Mouse (Mus musculus): ENCODE data around the gene Mucl3. TPM values are rescaled to one million over a fixed set of nuclear protein-coding genes. Genes with fewer than 3 reads are reported as not detected.

Gene Mucl3
- 0.29 and 0.62 TPM in 2 replicates for polyA plus RNA-seq (2014; fragmentation: Nextera tagmentation; extraction: Ambion mirVana)

DNA sequence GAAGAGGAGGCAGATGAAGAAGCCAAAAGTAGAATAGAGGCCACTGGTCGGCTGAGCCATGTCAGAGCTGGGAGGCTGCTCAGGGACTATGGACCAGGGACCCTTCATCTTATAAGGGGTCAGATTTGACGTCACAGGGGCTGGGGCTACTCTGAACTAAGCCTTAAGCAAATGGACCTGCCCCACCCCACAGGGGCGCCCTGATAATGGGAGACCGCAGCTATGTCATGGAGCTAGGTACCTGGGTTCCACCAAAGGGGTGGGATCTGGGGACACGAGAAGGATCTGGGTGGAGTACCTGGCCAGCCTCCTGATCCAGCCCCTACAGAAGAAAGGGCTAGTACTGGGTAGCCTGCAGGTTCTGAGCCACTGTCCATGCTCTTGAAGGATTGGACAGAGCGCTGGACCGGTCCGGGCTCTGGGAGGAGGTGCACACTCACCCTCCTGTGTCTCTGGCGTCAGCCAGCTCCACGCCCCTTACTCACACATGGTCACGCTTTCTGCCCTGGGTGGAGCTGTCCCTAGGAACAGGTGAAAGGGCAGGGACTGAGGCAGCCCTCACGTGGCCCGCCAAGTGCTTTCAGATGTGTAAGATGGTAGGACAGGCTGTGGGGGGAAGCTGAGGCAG is at the start of gene Mucl3:
Gene Mucl3, minus strand, starts transcription at position 87 of the 628 bp plus-strand sequence.
- no peak within 1 kb of the TSS for H3K4me2 ChIP-seq
- no peak within 1 kb of the TSS for H3K4me3 ChIP-seq (ENCODE audit: low read depth, low read length)
- ATAC-seq (replicated peaks; ENCODE audit: insufficient number of reproducible peaks, low FRiP score, low TSS enrichment) = no peak
- no peaks in the 10 kb centered on the region for H3K9me3 ChIP-seq (replicated peaks; ENCODE audit: control insufficient read depth, low read length)
- no peak within 1 kb of the TSS for H3K9ac ChIP-seq (ENCODE audit: low read depth, low read length)
- H3K27ac ChIP-seq (ENCODE audit: low read depth, low read length) = no peak within 1 kb of the TSS
- no peaks in the 10 kb centered on the region for H3K36me3 ChIP-seq (ENCODE audit: control insufficient read depth, insufficient read depth, low read length)
- 67% methylated on average over 13 of the region's 13 CpGs for WGBS (ENCODE audit: insufficient replicate concordance)
- H3K4me1 ChIP-seq (ENCODE audit: control insufficient read depth, insufficient read depth, low read length) = 0 out of 2 replicates have a peak, but pooled peaks cover 6% of the 10 kb centered on the region
- H3K27me3 ChIP-seq (ENCODE audit: control insufficient read depth, insufficient read depth, low read length) = peaks cover 19% of the 10 kb centered on the region

DNA sequence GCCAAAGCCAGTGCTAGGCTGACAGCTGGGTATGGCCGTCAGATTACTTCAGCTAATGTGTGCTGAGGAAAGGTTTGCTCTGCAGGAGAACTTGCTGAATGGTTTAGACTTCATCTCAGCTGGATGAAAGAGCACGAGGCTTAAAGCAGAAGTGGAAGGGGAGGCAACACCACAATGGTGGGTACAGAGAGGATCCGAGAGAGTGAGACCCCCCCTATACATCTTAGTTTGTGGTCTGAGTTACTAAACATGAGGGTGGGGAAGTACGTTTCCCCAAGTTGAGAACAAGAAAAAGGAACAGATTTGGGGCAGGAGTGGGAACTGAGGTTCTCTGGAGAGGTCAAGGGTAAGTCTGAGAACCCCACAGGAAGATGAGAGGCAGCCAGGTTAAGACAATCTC is 48.9 kb upstream of the Mucl3 start:
- ATAC-seq (replicated peaks; ENCODE audit: insufficient number of reproducible peaks, low FRiP score, low TSS enrichment) = no peak
- Histone ChIP-seq H3K9ac (ENCODE audit: low read depth, low read length) (no peak overlapping the region), H3K4me2 (no peak overlapping the region), H3K27ac (ENCODE audit: low read depth, low read length) (no peak overlapping the region), H3K4me3 (ENCODE audit: low read depth, low read length) (no peak overlapping the region), H3K4me1 (ENCODE audit: control insufficient read depth, insufficient read depth, low read length) (peaks cover 7% of the 10 kb centered on the region), H3K27me3 (ENCODE audit: control insufficient read depth, insufficient read depth, low read length) (no peaks in the 10 kb centered on the region; the same call in 1 of the 2 replicates), H3K36me3 (ENCODE audit: control insufficient read depth, insufficient read depth, low read length) (peaks cover 48% of the 10 kb centered on the region), H3K9me3 (replicated peaks; ENCODE audit: control insufficient read depth, low read length) (no peaks in the 10 kb centered on the region; the same call in 1 of the 2 replicates)
- 77% methylated on average over 4 of the region's 4 CpGs for WGBS (ENCODE audit: insufficient replicate concordance)

GRCm38 (mm10) chr17:35691811-35692210 is 48.3 kb upstream of the Mucl3 start:
- H3K4me1 ChIP-seq (ENCODE audit: control insufficient read depth, insufficient read depth, low read length) = 0 out of 2 replicates have a peak, but pooled peaks cover 1% of the 10 kb centered on the region
- no peak overlapping the region for H3K27ac ChIP-seq (ENCODE audit: low read depth, low read length)
- H3K4me3 ChIP-seq (ENCODE audit: low read depth, low read length) = no peak overlapping the region
- peaks cover 53% of the 10 kb centered on the region for H3K36me3 ChIP-seq (ENCODE audit: control insufficient read depth, insufficient read depth, low read length)
- H3K9me3 ChIP-seq (replicated peaks; ENCODE audit: control insufficient read depth, low read length) = no peaks in the 10 kb centered on the region; the same call in 1 of the 2 replicates
- WGBS (ENCODE audit: insufficient replicate concordance) = 67% methylated on average over 4 of the region's 4 CpGs
- H3K27me3 ChIP-seq (ENCODE audit: control insufficient read depth, insufficient read depth, low read length) = peaks cover 3% of the 10 kb centered on the region; the same call in 1 of the 2 replicates
- no peak overlapping the region for H3K9ac ChIP-seq (ENCODE audit: low read depth, low read length)
- ATAC-seq (replicated peaks; ENCODE audit: insufficient number of reproducible peaks, low FRiP score, low TSS enrichment) = no peak
- no peak overlapping the region for H3K4me2 ChIP-seq

- peaks cover 56% of the 10 kb centered on the region for H3K36me3 ChIP-seq (ENCODE audit: control insufficient read depth, insufficient read depth, low read length)
- ATAC-seq (replicated peaks; ENCODE audit: insufficient number of reproducible peaks, low FRiP score, low TSS enrichment) = no peak
- H3K9ac ChIP-seq (ENCODE audit: low read depth, low read length) = no peak overlapping the region
- H3K4me3 ChIP-seq (ENCODE audit: low read depth, low read length) = no peak overlapping the region
- no peaks in the 10 kb centered on the region for H3K9me3 ChIP-seq (replicated peaks; ENCODE audit: control insufficient read depth, low read length)
- H3K4me2 ChIP-seq = no peak overlapping the region
- peaks cover 3% of the 10 kb centered on the region; the same call in 1 of the 2 replicates for H3K27me3 ChIP-seq (ENCODE audit: control insufficient read depth, insufficient read depth, low read length)
- H3K4me1 ChIP-seq (ENCODE audit: control insufficient read depth, insufficient read depth, low read length) = no peaks in the 10 kb centered on the region
- 85% methylated on average over 18 of the region's 18 CpGs for WGBS (ENCODE audit: insufficient replicate concordance)
- no peak overlapping the region for H3K27ac ChIP-seq (ENCODE audit: low read depth, low read length)
Observed at GRCm38 (mm10) chr17:35689936-35690645, 46.6 kb upstream of the Mucl3 start.

- Histone ChIP-seq H3K4me3 (ENCODE audit: low read depth, low read length) (no peak overlapping the region), H3K27me3 (ENCODE audit: control insufficient read depth, insufficient read depth, low read length) (peaks cover 3% of the 10 kb centered on the region; the same call in 1 of the 2 replicates), H3K36me3 (ENCODE audit: control insufficient read depth, insufficient read depth, low read length) (peaks cover 60% of the 10 kb centered on the region), H3K4me2 (no peak overlapping the region), H3K27ac (ENCODE audit: low read depth, low read length) (no peak overlapping the region), H3K9me3 (replicated peaks; ENCODE audit: control insufficient read depth, low read length) (no peaks in the 10 kb centered on the region), H3K9ac (ENCODE audit: low read depth, low read length) (no peak overlapping the region), H3K4me1 (ENCODE audit: control insufficient read depth, insufficient read depth, low read length) (no peaks in the 10 kb centered on the region)
- no peak for ATAC-seq (replicated peaks; ENCODE audit: insufficient number of reproducible peaks, low FRiP score, low TSS enrichment)
- WGBS (ENCODE audit: insufficient replicate concordance) = 78% methylated on average over 25 of the region's 25 CpGs
Observed at GRCm38 (mm10) chr17:35688347-35689175, 45.1 kb upstream of the Mucl3 start.

GRCm38 (mm10) chr17:35685061-35685460 is 41.6 kb upstream of the Mucl3 start:
- Histone ChIP-seq H3K4me1 (ENCODE audit: control insufficient read depth, insufficient read depth, low read length) (no peaks in the 10 kb centered on the region), H3K27ac (ENCODE audit: low read depth, low read length) (no peak overlapping the region), H3K36me3 (ENCODE audit: control insufficient read depth, insufficient read depth, low read length) (peaks cover 51% of the 10 kb centered on the region), H3K27me3 (ENCODE audit: control insufficient read depth, insufficient read depth, low read length) (peaks cover 3% of the 10 kb centered on the region; the same call in 1 of the 2 replicates), H3K9me3 (replicated peaks; ENCODE audit: control insufficient read depth, low read length) (no peaks in the 10 kb centered on the region), H3K4me2 (no peak overlapping the region), H3K9ac (ENCODE audit: low read depth, low read length) (no peak overlapping the region), H3K4me3 (ENCODE audit: low read depth, low read length) (no peak overlapping the region)
- ATAC-seq (replicated peaks; ENCODE audit: insufficient number of reproducible peaks, low FRiP score, low TSS enrichment) = no peak
- WGBS (ENCODE audit: insufficient replicate concordance) = 66% methylated on average over 9 of the region's 9 CpGs

- Histone ChIP-seq H3K4me2 (no peak overlapping the region), H3K4me3 (ENCODE audit: low read depth, low read length) (no peak overlapping the region), H3K36me3 (ENCODE audit: control insufficient read depth, insufficient read depth, low read length) (peaks cover 30% of the 10 kb centered on the region), H3K9ac (ENCODE audit: low read depth, low read length) (no peak overlapping the region), H3K9me3 (replicated peaks; ENCODE audit: control insufficient read depth, low read length) (no peaks in the 10 kb centered on the region), H3K27ac (ENCODE audit: low read depth, low read length) (no peak overlapping the region), H3K27me3 (ENCODE audit: control insufficient read depth, insufficient read depth, low read length) (peaks cover 1% of the 10 kb centered on the region; the same call in 1 of the 2 replicates), H3K4me1 (ENCODE audit: control insufficient read depth, insufficient read depth, low read length) (no peaks in the 10 kb centered on the region)
- 71% methylated on average over 13 of the region's 13 CpGs for WGBS (ENCODE audit: insufficient replicate concordance)
- no peak for ATAC-seq (replicated peaks; ENCODE audit: insufficient number of reproducible peaks, low FRiP score, low TSS enrichment)
Observed at GRCm38 (mm10) chr17:35681986-35682385, 38.5 kb upstream of the Mucl3 start.

- 54% methylated on average over 6 of the region's 6 CpGs for WGBS (ENCODE audit: insufficient replicate concordance)
Observed at GRCm38 (mm10) chr17:35680591-35680990, 37.1 kb upstream of the Mucl3 start.

More at GRCm38 (mm10) chr17:35680591-35680990, 37.1 kb upstream of the Mucl3 start:
- Histone ChIP-seq H3K27me3 (ENCODE audit: control insufficient read depth, insufficient read depth, low read length) (no peaks in the 10 kb centered on the region), H3K36me3 (ENCODE audit: control insufficient read depth, insufficient read depth, low read length) (peaks cover 23% of the 10 kb centered on the region), H3K4me1 (ENCODE audit: control insufficient read depth, insufficient read depth, low read length) (no peaks in the 10 kb centered on the region), H3K4me2 (no peak overlapping the region), H3K4me3 (ENCODE audit: low read depth, low read length) (no peak overlapping the region), H3K9ac (ENCODE audit: low read depth, low read length) (no peak overlapping the region), H3K27ac (ENCODE audit: low read depth, low read length) (no peak overlapping the region), H3K9me3 (replicated peaks; ENCODE audit: control insufficient read depth, low read length) (no peaks in the 10 kb centered on the region)
- ATAC-seq (replicated peaks; ENCODE audit: insufficient number of reproducible peaks, low FRiP score, low TSS enrichment) = no peak
